Mouse (Mus musculus) neural tube, embryonic 11.5 days (tissue): ENCODE measurements around the gene Lias. TPM values are rescaled to one million over a fixed set of nuclear protein-coding genes. Genes with fewer than 3 reads are reported as not detected.

Experiments used
- ATAC-seq: fragments of 200-750 bp; cut with Nextera tagmentation; 2 replicates; pipeline ENCODE4 v1.8.0; 2017; ENCODE audit warnings: moderate number of reproducible peaks, mild to moderate bottlenecking, moderate TSS enrichment, moderate library complexity; ENCODE audit not compliant: insufficient read depth, low FRiP score, low TSS enrichment
- DNase-seq: peaks from one replicate; pipeline ENCODE4 v3.0.0-alpha.2; 2015; ENCODE audit warnings: low spot score
- H3K27ac ChIP-seq: fragments of 300-500 bp; sonication (generic); 2 replicates; pipeline ENCODE4 v1.5.1; 2014; ENCODE audit warnings: low read depth, mild to moderate bottlenecking, low read length
- H3K27me3 ChIP-seq: fragments of 300-500 bp; sonication (generic); 2 replicates; pipeline ENCODE4 v1.6.1; 2014; ENCODE audit warnings: mild to moderate bottlenecking, low read length, mixed read lengths; ENCODE audit not compliant: control insufficient read depth, insufficient read depth
- H3K36me3 ChIP-seq: fragments of 300-500 bp; sonication (generic); 2 replicates; pipeline ENCODE4 v1.6.1; 2014; ENCODE audit warnings: mild to moderate bottlenecking, low read length, moderate library complexity, mixed read lengths; ENCODE audit not compliant: control insufficient read depth, insufficient read depth
- H3K4me1 ChIP-seq: fragments of 300-500 bp; sonication (generic); 2 replicates; pipeline ENCODE4 v1.6.1; 2014; ENCODE audit warnings: low read length, mixed read lengths; ENCODE audit not compliant: control insufficient read depth, insufficient read depth
- H3K4me2 ChIP-seq: fragments of 300-500 bp; sonication (generic); 2 replicates; pipeline ENCODE4 v1.6.1; 2014; ENCODE audit warnings: low read depth, mild to moderate bottlenecking, moderate library complexity
- H3K4me3 ChIP-seq: fragments of 300-500 bp; sonication (generic); 2 replicates; pipeline ENCODE4 v1.5.1; 2014; ENCODE audit warnings: low read depth, low read length
- H3K9ac ChIP-seq: fragments of 300-500 bp; sonication (generic); 2 replicates; pipeline ENCODE4 v1.6.1; 2014; ENCODE audit warnings: mild to moderate bottlenecking, low read length
- H3K9me3 ChIP-seq: fragments of 300-500 bp; sonication (generic); 2 replicates; pipeline ENCODE4 v1.6.1; 2016; ENCODE audit warnings: low read length; ENCODE audit not compliant: control insufficient read depth
- WGBS: fragments of 180-500 bp; shearing (Covaris S2); extraction: QIAGEN DNeasy Blood & Tissue Kit; methylation state at CpG from one replicate; pipeline ENCODE4 v1.1.7; 2014; 5-methylcytosine and 5-hydroxymethylcytosine counted together
- polyA plus RNA-seq: library from polyadenylated mRNA; unstranded; fragments of >200 nt; fragmentation: Nextera tagmentation; extraction: Ambion mirVana; gene quantifications from 2 replicates; pipeline ENCODE4 v1.2.1, GENCODE M21; 2014

Gene Lias
- polyA plus RNA-seq, 1 experiment from 2014 or later = 69.2 TPM

DNA sequence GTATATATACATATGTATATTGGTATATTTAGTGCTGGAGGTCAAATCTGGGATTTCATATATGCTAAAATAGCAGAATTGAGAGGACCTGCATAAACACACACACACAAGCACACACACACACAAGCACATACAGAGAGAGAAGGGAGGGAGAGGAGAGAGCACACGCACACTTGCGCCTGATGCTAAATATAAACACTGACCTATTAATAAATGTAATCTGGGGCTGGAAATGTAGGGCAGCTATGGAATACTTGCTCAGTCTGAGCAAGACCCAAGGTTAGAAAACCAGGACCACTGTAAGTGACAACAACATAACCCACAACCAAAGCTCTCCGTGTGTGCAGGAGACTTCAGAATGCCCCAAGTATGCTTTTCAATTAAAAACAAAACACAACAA lies 68.2 kb downstream of the Lias start:
- Histone ChIP-seq H3K27me3 (no peaks in the 10 kb centered on the region), H3K9me3 (no peaks in the 10 kb centered on the region), H3K4me1 (no peaks in the 10 kb centered on the region), H3K36me3 (no peaks in the 10 kb centered on the region; the same call in 1 of the 2 replicates), H3K4me3 (no peak overlapping the region), H3K27ac (no peak overlapping the region), H3K4me2 (no peak overlapping the region), H3K9ac (no peak overlapping the region)
- 97% methylated on average over 3 of the region's 3 CpGs for whole genome bisulfite sequencing
- ATAC-seq = no peak
- no peak for DNase-seq

Other genes with a start within 250 kb of the Lias start
- 13.8 and 15.6 TPM in 2 replicates for gene Wdr19, start 191.8 kb upstream of the Lias start, polyA plus RNA-seq
- gene Rfc1, start 55.8 kb upstream of the Lias start, polyA plus RNA-seq = 77.8 TPM in 2 replicates
- 0.08 TPM in 1 of 2 replicates, not detected in the other for gene Klb, start 43.2 kb upstream of the Lias start, polyA plus RNA-seq
- 856 and 912 TPM in 2 replicates for gene Rpl9, start 53 bp upstream of the Lias start, polyA plus RNA-seq
- 64.2 and 73.1 TPM in 2 replicates for gene Ugdh, start 44.5 kb downstream of the Lias start, polyA plus RNA-seq
- not detected in 2 replicates for gene Gm43552, start 101.3 kb downstream of the Lias start, polyA plus RNA-seq
- 92.5 and 102 TPM in 2 replicates for gene Smim14, start 145.7 kb downstream of the Lias start, polyA plus RNA-seq
- 138 and 142 TPM in 2 replicates for gene Ube2k, start 145.7 kb downstream of the Lias start, polyA plus RNA-seq